Mouse (Mus musculus) liver, adult 2 months (tissue): Measurements from ENCODE around the gene Scarb1. TPM values are rescaled to one million over a fixed set of nuclear protein-coding genes. Genes with fewer than 3 reads are reported as not detected.

Experiments used
- DNase-seq: peaks from one replicate; pipeline ENCODE4 v3.0.0-alpha.2; 2011; ENCODE audit warnings: low read depth, low spot score; ENCODE audit errors: extremely low read depth
- H3K27ac ChIP-seq: fragments of 200-500 bp; replicated peaks from 2 replicates; pipeline ENCODE4 v1.5.1; 2012; ENCODE audit warnings: low read depth, mild to moderate bottlenecking, control low read depth, inconsistent platforms, low read length; ENCODE audit not compliant: insufficient read depth
- H3K27me3 ChIP-seq: fragments of 200-500 bp; 2 replicates; pipeline ENCODE4 v1.6.1; 2012; ENCODE audit warnings: mild to moderate bottlenecking, moderate library complexity, low read length, inconsistent platforms; ENCODE audit not compliant: control insufficient read depth, insufficient read depth
- H3K36me3 ChIP-seq: fragments of 200-500 bp; 2 replicates; pipeline ENCODE4 v1.6.1; 2012; ENCODE audit warnings: low read length, inconsistent platforms; ENCODE audit not compliant: control insufficient read depth, insufficient read depth
- H3K4me1 ChIP-seq: fragments of 200-500 bp; 2 replicates; pipeline ENCODE4 v1.6.1; 2011; ENCODE audit warnings: low read length; ENCODE audit not compliant: control insufficient read depth, insufficient read depth
- H3K4me3 ChIP-seq: fragments of 200-500 bp; 2 replicates; pipeline ENCODE4 v1.5.1; 2011; ENCODE audit warnings: low read depth, mild to moderate bottlenecking, control low read depth, low read length, moderate library complexity; ENCODE audit not compliant: insufficient read depth
- H3K79me2 ChIP-seq: fragments of 200-500 bp; 2 replicates; pipeline ENCODE4 v1.6.1; 2012; ENCODE audit warnings: inconsistent platforms, mild to moderate bottlenecking, low read length, moderate library complexity; ENCODE audit not compliant: control insufficient read depth, insufficient read depth
- H3K9ac ChIP-seq: fragments of 200-500 bp; 2 replicates; pipeline ENCODE4 v1.6.1; 2012; ENCODE audit warnings: low read depth, mild to moderate bottlenecking, control low read depth, inconsistent platforms, low read length
- CTCF ChIP-seq: fragments of 200-500 bp; IDR thresholded peaks from 2 replicates; pipeline ENCODE4 v1.5.1; 2011; ENCODE audit warnings: low read depth, low read length, control low read depth
- POLR2A ChIP-seq: fragments of 200-500 bp; IDR thresholded peaks from 2 replicates; pipeline ENCODE4 v1.6.1; 2011; ENCODE audit warnings: low read length, control low read depth; ENCODE audit not compliant: insufficient read depth; ENCODE audit errors: extremely low read depth
- WGBS: fragments of 180-500 bp; shearing (Covaris S2); methylation state at CpG from one replicate; pipeline ENCODE4 v1.1.7; 2018; 5-methylcytosine and 5-hydroxymethylcytosine counted together
- polyA plus RNA-seq: library from polyadenylated mRNA; depleted of rRNA; stranded (reverse); fragments of >200 nt; gene quantifications from 2 replicates; pipeline ENCODE4 v1.2.3, GENCODE M21; 2012
- total RNA-seq: library from RNA; depleted of rRNA; stranded (reverse); fragments of >200 nt; gene quantifications from 2 replicates; pipeline ENCODE4 v1.2.3, GENCODE M21; 2014

The Scarb1 gene
- total and polyA plus RNA-seq, 2 experiments: 72.4 to 189 TPM

- no peak overlapping the region for H3K9ac ChIP-seq
- peak overlapping the region; percentile 37 for H3K27ac ChIP-seq
- H3K4me3 ChIP-seq: no peak overlapping the region
- H3K79me2 ChIP-seq: 0 out of 2 replicates have a peak, but pooled peaks cover 4% of the 10 kb centered on the region
- peaks cover 12% of the 10 kb centered on the region for H3K36me3 ChIP-seq
- peak; percentile 77 for DNase-seq
- WGBS: 7% methylated on average over 5 of the region's 5 CpGs
- no peaks in the 10 kb centered on the region for H3K27me3 ChIP-seq
- H3K4me1 ChIP-seq: peaks cover 8% of the 10 kb centered on the region
- TF ChIP-seq CTCF: no peak
- no peak for TF ChIP-seq POLR2A
Measured at GRCm38 (mm10) chr5:125381954-125382672, 41.2 kb upstream of the Scarb1 start.

GRCm38 (mm10) chr5:125378919-125379318 lies 38.0 kb upstream of the Scarb1 start:
- 55% methylated on average over 5 of the region's 5 CpGs for WGBS

GRCm38 (mm10) chr5:125377214-125377613 lies 36.3 kb upstream of the Scarb1 start:
- H3K79me2 ChIP-seq: no peaks in the 10 kb centered on the region
- no peak overlapping the region for H3K4me3 ChIP-seq
- H3K27ac ChIP-seq: no peak overlapping the region
- DNase-seq: no peak
- no peaks in the 10 kb centered on the region for H3K4me1 ChIP-seq
- 81% methylated on average over 7 of the region's 7 CpGs for WGBS
- no peaks in the 10 kb centered on the region for H3K36me3 ChIP-seq
- no peaks in the 10 kb centered on the region for H3K27me3 ChIP-seq
- H3K9ac ChIP-seq: no peak overlapping the region
- TF ChIP-seq POLR2A (no peak), CTCF (no peak)

More at GRCm38 (mm10) chr5:125378919-125379318, 38.0 kb upstream of the Scarb1 start:
- TF ChIP-seq POLR2A: no peak
- TF ChIP-seq CTCF: peak; percentile 20; the same call in 1 of the 2 replicates
- no peaks in the 10 kb centered on the region for H3K27me3 ChIP-seq
- H3K9ac ChIP-seq: no peak overlapping the region
- H3K4me1 ChIP-seq: no peaks in the 10 kb centered on the region
- H3K4me3 ChIP-seq: no peak overlapping the region
- no peak for DNase-seq
- no peaks in the 10 kb centered on the region for H3K36me3 ChIP-seq
- H3K27ac ChIP-seq: no peak overlapping the region
- H3K79me2 ChIP-seq: no peaks in the 10 kb centered on the region

GRCm38 (mm10) chr5:125375871-125376270 lies 35.0 kb upstream of the Scarb1 start:
- Histone ChIP-seq H3K9ac (no peak overlapping the region), H3K79me2 (no peaks in the 10 kb centered on the region), H3K4me3 (no peak overlapping the region), H3K4me1 (no peaks in the 10 kb centered on the region), H3K27ac (no peak overlapping the region), H3K36me3 (no peaks in the 10 kb centered on the region), H3K27me3 (no peaks in the 10 kb centered on the region)
- 82% methylated on average over 2 of the region's 2 CpGs for WGBS
- TF ChIP-seq CTCF: no peak
- no peak for TF ChIP-seq POLR2A
- no peak for DNase-seq

GRCm38 (mm10) chr5:125372027-125372426 lies 31.1 kb upstream of the Scarb1 start:
- 78% methylated on average over 4 of the region's 4 CpGs for WGBS
- no peak overlapping the region for H3K27ac ChIP-seq
- TF ChIP-seq CTCF: no peak
- TF ChIP-seq POLR2A: no peak
- DNase-seq: no peak
- H3K27me3 ChIP-seq: no peaks in the 10 kb centered on the region
- H3K36me3 ChIP-seq: no peaks in the 10 kb centered on the region
- H3K4me3 ChIP-seq: no peak overlapping the region
- no peak overlapping the region for H3K9ac ChIP-seq
- no peaks in the 10 kb centered on the region for H3K79me2 ChIP-seq
- no peaks in the 10 kb centered on the region for H3K4me1 ChIP-seq
